Mouse (Mus musculus) ES-E14 (cell line): ENCODE results near the gene Itk. TPM values are rescaled to one million over a fixed set of nuclear protein-coding genes. Genes with fewer than 3 reads are reported as not detected.

ENCODE experiments used
- DNase-seq: peaks from one replicate; pipeline ENCODE4 v3.0.0-alpha.2; 2013; ENCODE audit warnings: low read depth, low spot score
- H3K27ac ChIP-seq: 2 replicates; pipeline ENCODE4 v1.5.1; 2012; ENCODE audit warnings: low read depth, mild to moderate bottlenecking, low read length, moderate library complexity, mixed read lengths; ENCODE audit not compliant: poor library complexity, insufficient read depth, severe bottlenecking
- H3K36me3 ChIP-seq: 2 replicates; pipeline ENCODE4 v1.6.1; 2012; ENCODE audit warnings: mild to moderate bottlenecking, low read length, moderate library complexity, mixed read lengths; ENCODE audit not compliant: control insufficient read depth, poor library complexity, insufficient read depth, severe bottlenecking
- H3K4me1 ChIP-seq, 2 experiments: fragments of 150-350 bp in 1 of 2; sonication (generic) in 1 of 2; 2 replicates each; pipeline ENCODE4 v1.6.1; 2012; ENCODE audit warnings: low read length in 2 of 2, mild to moderate bottlenecking in 1 of 2, mixed read lengths in 1 of 2; ENCODE audit not compliant: control insufficient read depth in 2 of 2, insufficient read depth in 2 of 2, poor library complexity in 1 of 2
- H3K4me3 ChIP-seq, 2 experiments: fragments of 150-350 bp in 1 of 2; sonication (generic) in 1 of 2; 2 replicates each; pipeline ENCODE4 v1.5.1; 2012; ENCODE audit warnings: low read length in 2 of 2, low read depth in 1 of 2, mild to moderate bottlenecking in 1 of 2, mixed read lengths in 1 of 2; ENCODE audit not compliant: insufficient read depth in 1 of 2, poor library complexity in 1 of 2, severe bottlenecking in 1 of 2
- H3K9ac ChIP-seq: 2 replicates; pipeline ENCODE4 v1.6.1; 2012; ENCODE audit warnings: low read depth, mild to moderate bottlenecking, low read length, mixed read lengths; ENCODE audit not compliant: poor library complexity, insufficient read depth, severe bottlenecking
- H3K9me3 ChIP-seq: fragments of 150-350 bp; sonication (generic); 2 replicates; pipeline ENCODE4 v1.6.1; 2012; ENCODE audit warnings: low read depth, mild to moderate bottlenecking, low read length; ENCODE audit not compliant: control insufficient read depth, insufficient read depth
- CHD2 ChIP-seq: IDR thresholded peaks from 2 replicates; pipeline ENCODE4 v1.6.1; 2014; ENCODE audit warnings: mild to moderate bottlenecking, low read depth, low read length, inconsistent platforms
- HCFC1 ChIP-seq: IDR thresholded peaks from 2 replicates; pipeline ENCODE4 v1.6.1; 2012; ENCODE audit warnings: low read length, inconsistent platforms, borderline replicate concordance; ENCODE audit not compliant: insufficient read depth
- MAFK ChIP-seq: IDR thresholded peaks from 2 replicates; pipeline ENCODE4 v1.6.1; 2014; ENCODE audit warnings: mild to moderate bottlenecking, low read depth, low read length, inconsistent platforms; ENCODE audit not compliant: insufficient read depth
- ZC3H11A ChIP-seq: IDR thresholded peaks from 2 replicates; pipeline ENCODE4 v1.6.1; 2012; ENCODE audit warnings: low read depth, mild to moderate bottlenecking, inconsistent platforms, low read length, borderline replicate concordance
- ZNF384 ChIP-seq: IDR thresholded peaks from 2 replicates; pipeline ENCODE4 v1.6.1; 2012; ENCODE audit warnings: low read depth, low read length, inconsistent platforms
- in situ Hi-C, 2 experiments: fragments of 600-800 bp; cut with MboI; formaldehyde crosslinking; loops; one replicate each; pipeline ENCODE4 v1.15.1; 2025; ENCODE audit warnings: low sequenced_read_pairs in 2 of 2, inconsistent platforms in 1 of 2; ENCODE audit not compliant: unreplicated experiment in 2 of 2
- total RNA-seq: library from RNA; depleted of rRNA; stranded (reverse); fragments of 300-350 nt; gene quantifications from 2 replicates; pipeline ENCODE4 v1.2.3, GENCODE M21; 2012

The Itk gene
- total RNA-seq, 1 experiment = not detected

GRCm38 (mm10) chr11:46347756-46348155 is 41.6 kb downstream of the Itk start:
- H3K27ac ChIP-seq = no peak overlapping the region

GRCm38 (mm10) chr11:46343886-46344546 is 45.3 kb downstream of the Itk start:
- no peak for DNase-seq
- Histone ChIP-seq H3K4me3 (no peak overlapping the region), H3K9me3 (no peaks in the 10 kb centered on the region), H3K9ac (no peak overlapping the region), H3K4me1 (no peaks in the 10 kb centered on the region), H3K27ac (no peak overlapping the region), H3K36me3 (no peaks in the 10 kb centered on the region)
- TF ChIP-seq CHD2 (no peak), HCFC1 (no peak), MAFK (no peak), ZC3H11A (no peak), ZNF384 (no peak)
- in situ Hi-C loops = no loop called here

More at GRCm38 (mm10) chr11:46347756-46348155, 41.6 kb downstream of the Itk start:
- Histone ChIP-seq H3K36me3 (no peaks in the 10 kb centered on the region), H3K9ac (no peak overlapping the region), H3K4me3 (no peak overlapping the region), H3K9me3 (no peaks in the 10 kb centered on the region), H3K4me1 (no peaks in the 10 kb centered on the region)
- DNase-seq = no peak
- in situ Hi-C loops = no loop called here
- TF ChIP-seq HCFC1 (no peak), CHD2 (no peak), ZNF384 (no peak), ZC3H11A (no peak), MAFK (no peak)

GRCm38 (mm10) chr11:46341960-46342359 is 47.4 kb downstream of the Itk start:
- Histone ChIP-seq H3K4me1 (no peaks in the 10 kb centered on the region), H3K27ac (no peak overlapping the region), H3K36me3 (no peaks in the 10 kb centered on the region), H3K9ac (no peak overlapping the region), H3K4me3 (no peak overlapping the region), H3K9me3 (no peaks in the 10 kb centered on the region)
- no peak for DNase-seq
- TF ChIP-seq ZNF384 (no peak), CHD2 (no peak), MAFK (no peak), HCFC1 (no peak), ZC3H11A (no peak)
- in situ Hi-C loops = no loop called here

DNA sequence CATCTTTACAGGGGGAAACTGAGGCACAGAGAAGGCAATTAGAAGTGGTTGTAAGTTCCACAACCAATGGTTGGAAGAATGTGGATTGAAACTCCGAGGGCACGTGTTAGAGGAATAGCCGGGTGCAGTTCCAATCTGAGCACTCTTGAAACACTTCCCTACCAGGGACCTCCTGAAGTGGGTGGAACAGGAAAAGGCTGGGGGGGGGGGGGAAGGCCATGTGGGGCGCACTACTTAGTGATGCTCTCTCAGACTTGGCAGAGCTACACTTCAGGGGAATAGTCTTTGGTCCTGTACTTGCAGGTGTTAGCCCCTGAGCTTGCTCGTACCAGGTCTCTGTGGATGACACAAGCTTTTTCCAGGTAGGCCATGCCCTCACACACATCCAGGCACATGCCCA is 53.3 kb downstream of the Itk start:
- Histone ChIP-seq H3K36me3 (no peaks in the 10 kb centered on the region), H3K27ac (no peak overlapping the region), H3K9me3 (no peaks in the 10 kb centered on the region), H3K4me1 (no peaks in the 10 kb centered on the region), H3K4me3 (no peak overlapping the region), H3K9ac (no peak overlapping the region)
- in situ Hi-C loops = no loop called here
- DNase-seq = no peak
- TF ChIP-seq CHD2 (no peak), MAFK (no peak), ZC3H11A (no peak), HCFC1 (no peak), ZNF384 (no peak)

- H3K27ac ChIP-seq = no peak overlapping the region
- TF ChIP-seq HCFC1 = no peak
- TF ChIP-seq CHD2 = no peak
- TF ChIP-seq ZC3H11A = no peak
- TF ChIP-seq MAFK = no peak
- no peak for TF ChIP-seq ZNF384
- in situ Hi-C loops = no loop called here
- H3K9me3 ChIP-seq = no peaks in the 10 kb centered on the region
- H3K4me3 ChIP-seq = no peak overlapping the region
- no peak for DNase-seq
- no peak overlapping the region for H3K9ac ChIP-seq
- no peaks in the 10 kb centered on the region for H3K4me1 ChIP-seq
- H3K36me3 ChIP-seq = no peaks in the 10 kb centered on the region
Observed at GRCm38 (mm10) chr11:46332217-46332616, 57.1 kb downstream of the Itk start.
